Mouse (Mus musculus) left cerebral cortex, adult 8-10 months (tissue): ENCODE results near the gene Gps2. TPM values are rescaled to one million over a fixed set of nuclear protein-coding genes. Genes with fewer than 3 reads are reported as not detected.

Experiments
- DNase-seq, 2 experiments: peaks; one replicate each; pipeline ENCODE4 v3.0.0; 2022; ENCODE audit warnings: low spot score in 2 of 2
- microRNA-seq, 2 experiments: library from miRNA; unstranded; fragments of <30 nt; microRNA quantifications; one replicate each; pipeline ENCODE4 v1.2.0; 2022
- total RNA-seq, 4 experiments: library from RNA; stranded (reverse); gene quantifications; 2 replicates each; pipeline ENCODE4 v1.2.4; 2022

The Gps2 gene
- total RNA-seq, 4 experiments from 2014 or later: 27.1 to 37.6 (median 32.4) TPM

- no peak for DNase-seq
Observed at GRCm38 (mm10) chr11:69964650-69965270, 51.1 kb downstream of the Gps2 start, which contains the start of gene Cldn7. TSS of gene Cldn7 (plus strand) at chr11:69964779.

- DNase-seq: no peak
Observed at GRCm38 (mm10) chr11:69965271-69966005, 51.8 kb downstream of the Gps2 start.

Small RNAs within 50 kb of the gene (microRNA-seq; reads per million reads assigned to microRNA genes)
- 0 reads per million in 2 experiments for gene Mir6924

Other genes starting within 250 kb of the Gps2 start
- 10 to 100 TPM; 14.1 to 63.3 (median 34.2) TPM for gene Cd68, start 247.7 kb upstream of the Gps2 start, total RNA-seq
- 100 to 1,000 TPM; 268 to 307 (median 295) TPM for gene Eif4a1, start 241.5 kb upstream of the Gps2 start, total RNA-seq
- gene Senp3, start 231.8 kb upstream of the Gps2 start, total RNA-seq: 10 to 100 TPM; 72.6 to 96.8 (median 83.6) TPM
- gene Tnfsf13, start 228.1 kb upstream of the Gps2 start, total RNA-seq: 1 to 10 TPM; 2.5 to 4.2 (median 3.2) TPM
- 10 to 100 TPM; 10.2 to 15.1 (median 11.7) TPM for gene Tnfsf12, start 218.0 kb upstream of the Gps2 start, total RNA-seq
- gene Tnfsfm13, start 217.8 kb upstream of the Gps2 start, total RNA-seq: 1 to 10 TPM; 1.5 to 2.0 (median 1.8) TPM
- 10 to 100 TPM; 48.6 to 56.4 (median 51.3) TPM for gene Polr2a, start 155.3 kb upstream of the Gps2 start, total RNA-seq
- not detected for gene Slc35g3, start 151.9 kb upstream of the Gps2 start, total RNA-seq
- 100 to 1,000 TPM; 138 to 158 (median 147) TPM for gene Zbtb4, start 148.0 kb upstream of the Gps2 start, total RNA-seq
- 1 to 10 TPM in 2 of 4 experiments, under 1 TPM in 2; 0.51 to 1.2 (median 0.92) TPM for gene Chrnb1, start 117.9 kb upstream of the Gps2 start, total RNA-seq
- 10 to 100 TPM; 18.8 to 22.3 (median 19.7) TPM for gene Fgf11, start 112.0 kb upstream of the Gps2 start, total RNA-seq
- gene Tmem102, start 108.3 kb upstream of the Gps2 start, total RNA-seq: under 1 TPM in 2 of 4 experiments, not detected in 2; 0.16 to 0.20 TPM
- gene Gm39566, start 98.6 kb upstream of the Gps2 start, total RNA-seq: not detected
- gene Spem2, start 95.4 kb upstream of the Gps2 start, total RNA-seq: not detected
- gene Spem1, start 91.7 kb upstream of the Gps2 start, total RNA-seq: under 1 TPM in 3 of 4 experiments, not detected in 1; 0.43 to 0.74 (median 0.49) TPM
- gene Nlgn2, start 76.1 kb upstream of the Gps2 start, total RNA-seq: 100 to 1,000 TPM; 217 to 228 (median 217) TPM
- 100 to 1,000 TPM; 117 to 147 (median 123) TPM for gene Tmem256, start 75.4 kb upstream of the Gps2 start, total RNA-seq
- 10 to 100 TPM; 16.0 to 20.0 (median 18.6) TPM for gene Plscr3, start 67.5 kb upstream of the Gps2 start, total RNA-seq
- gene Tnk1, start 55.2 kb upstream of the Gps2 start, total RNA-seq: under 1 TPM in 3 of 4 experiments, not detected in 1; 0.26 to 0.46 (median 0.30) TPM
- gene Tmem95, start 35.9 kb upstream of the Gps2 start, total RNA-seq: not detected
- 1 to 10 TPM; 1.0 to 2.0 (median 1.2) TPM for gene Kctd11, start 32.5 kb upstream of the Gps2 start, total RNA-seq
- not detected for gene Acap1, start 18.3 kb upstream of the Gps2 start, total RNA-seq
- gene 2810408A11Rik, start 12.9 kb upstream of the Gps2 start, total RNA-seq: 1 to 10 TPM in 1 of 4 experiments, under 1 TPM in 3; 0.39 to 1.1 (median 0.56) TPM
- gene Neurl4, start 12.8 kb upstream of the Gps2 start, total RNA-seq: 100 to 1,000 TPM in 3 of 4 experiments, 10 to 100 TPM in 1; 97.6 to 122 (median 112) TPM
- 100 to 1,000 TPM; 413 to 430 (median 416) TPM for gene Eif5a, start 8.1 kb downstream of the Gps2 start, total RNA-seq
- gene Ybx2, start 21.9 kb downstream of the Gps2 start, total RNA-seq: 1 to 10 TPM; 5.1 to 9.6 (median 6.1) TPM
- 1 to 10 TPM; 4.8 to 5.4 (median 5.1) TPM for gene Slc2a4, start 34.3 kb downstream of the Gps2 start, total RNA-seq
- gene Cldn7, start 50.9 kb downstream of the Gps2 start, total RNA-seq: not detected
- gene Ctdnep1, start 67.3 kb downstream of the Gps2 start, total RNA-seq: 100 to 1,000 TPM; 108 to 126 (median 118) TPM
- 100 to 1,000 TPM in 1 of 4 experiments, 10 to 100 TPM in 3; 78.7 to 101 (median 87.1) TPM for gene Elp5, start 68.6 kb downstream of the Gps2 start, total RNA-seq
- gene Gabarap, start 77.3 kb downstream of the Gps2 start, total RNA-seq: 100 to 1,000 TPM; 218 to 247 (median 236) TPM
- 10 to 100 TPM; 49.6 to 59.9 (median 51.8) TPM for gene Phf23, start 81.9 kb downstream of the Gps2 start, total RNA-seq
- 10 to 100 TPM; 28.0 to 36.9 (median 32.9) TPM for gene Dvl2, start 86.7 kb downstream of the Gps2 start, total RNA-seq
- gene Acadvl, start 101.5 kb downstream of the Gps2 start, total RNA-seq: 10 to 100 TPM; 57.9 to 68.3 (median 61.2) TPM
- 100 to 1,000 TPM; 721 to 849 (median 797) TPM for gene Dlg4, start 103.1 kb downstream of the Gps2 start, total RNA-seq
- gene Asgr1, start 140.2 kb downstream of the Gps2 start, total RNA-seq: 1 to 10 TPM in 2 of 4 experiments, under 1 TPM in 2; 0.77 to 2.4 (median 1.5) TPM
- gene Asgr2, start 178.8 kb downstream of the Gps2 start, total RNA-seq: not detected
- gene Mgl2, start 216.4 kb downstream of the Gps2 start, total RNA-seq: 1 to 10 TPM in 1 of 4 experiments, under 1 TPM in 3; 0.57 to 1.1 (median 0.76) TPM
- gene Clec10a, start 242.3 kb downstream of the Gps2 start, total RNA-seq: 1 to 10 TPM in 3 of 4 experiments, under 1 TPM in 1; 0.96 to 3.3 (median 2.7) TPM